Mouse (Mus musculus): ENCODE data around the gene Gtf3c1.

The Gtf3c1 gene

GRCm38 (mm10) chr7:125702791-125703190 is 4.8 kb downstream of the Gtf3c1 start:
- DNase-seq, result no peak

GRCm38 (mm10) chr7:125694056-125694455 is 13.5 kb downstream of the Gtf3c1 start:
- DNase-seq, result no peak

- DNase-seq, result no peak
Measured at GRCm38 (mm10) chr7:125690516-125690915, 17.1 kb downstream of the Gtf3c1 start.

GRCm38 (mm10) chr7:125679936-125680335 is 27.6 kb downstream of the Gtf3c1 start:
- DNase-seq, result no peak

- peak; percentile 23 to 52 for DNase-seq
Measured at GRCm38 (mm10) chr7:125678756-125679155, 28.8 kb downstream of the Gtf3c1 start.

- DNase-seq, result peak; percentile 38 to 72
Measured at GRCm38 (mm10) chr7:125674916-125675315, 32.7 kb downstream of the Gtf3c1 start.

- peak in 1 of 2 experiments; percentile 8 for DNase-seq
Measured at GRCm38 (mm10) chr7:125671396-125671795, 36.2 kb downstream of the Gtf3c1 start.

GRCm38 (mm10) chr7:125670865-125671264 is 36.7 kb downstream of the Gtf3c1 start:
- DNase-seq, result peak in 1 of 2 experiments; percentile 27

- no peak for DNase-seq
Measured at GRCm38 (mm10) chr7:125663654-125664053, 43.9 kb downstream of the Gtf3c1 start.

GRCm38 (mm10) chr7:125657511-125657910 is 50.1 kb downstream of the Gtf3c1 start:
- no peak for DNase-seq

GRCm38 (mm10) chr7:125649013-125649412 is 58.6 kb downstream of the Gtf3c1 start:
- DNase-seq, result no peak

GRCm38 (mm10) chr7:125645413-125645812 is 62.2 kb downstream of the Gtf3c1 start:
- DNase-seq, result no peak

- DNase-seq, result peak; percentile 40 to 57
Measured at GRCm38 (mm10) chr7:125643880-125644279, 63.7 kb downstream of the Gtf3c1 start.

GRCm38 (mm10) chr7:125638870-125639386 is 68.7 kb downstream of the Gtf3c1 start:
- peak; percentile 55 to 62 for DNase-seq

GRCm38 (mm10) chr7:125638376-125638775 is 69.2 kb downstream of the Gtf3c1 start:
- DNase-seq, result no peak

- DNase-seq, result no peak
Measured at GRCm38 (mm10) chr7:125637220-125638140, 70.1 kb downstream of the Gtf3c1 start.

GRCm38 (mm10) chr7:125630989-125631388 is 76.6 kb downstream of the Gtf3c1 start:
- DNase-seq, result no peak

GRCm38 (mm10) chr7:125630317-125630716 is 77.3 kb downstream of the Gtf3c1 start:
- peak in 1 of 2 experiments; percentile 53 for DNase-seq

- DNase-seq, result no peak
Measured at GRCm38 (mm10) chr7:125625829-125626228, 81.8 kb downstream of the Gtf3c1 start.

- DNase-seq, result no peak
Measured at GRCm38 (mm10) chr7:125625219-125625618, 82.4 kb downstream of the Gtf3c1 start.

- DNase-seq, result no peak
Measured at GRCm38 (mm10) chr7:125622741-125623685, 84.6 kb downstream of the Gtf3c1 start.

GRCm38 (mm10) chr7:125620077-125620476 is 87.5 kb downstream of the Gtf3c1 start:
- no peak for DNase-seq

- no peak for DNase-seq
Measured at GRCm38 (mm10) chr7:125618016-125618415, 89.6 kb downstream of the Gtf3c1 start.

Data from kidney, postnatal 25 days (tissue).